ENCODE assay signal across 9 mouse cellular contexts in the genomic region with DNA sequence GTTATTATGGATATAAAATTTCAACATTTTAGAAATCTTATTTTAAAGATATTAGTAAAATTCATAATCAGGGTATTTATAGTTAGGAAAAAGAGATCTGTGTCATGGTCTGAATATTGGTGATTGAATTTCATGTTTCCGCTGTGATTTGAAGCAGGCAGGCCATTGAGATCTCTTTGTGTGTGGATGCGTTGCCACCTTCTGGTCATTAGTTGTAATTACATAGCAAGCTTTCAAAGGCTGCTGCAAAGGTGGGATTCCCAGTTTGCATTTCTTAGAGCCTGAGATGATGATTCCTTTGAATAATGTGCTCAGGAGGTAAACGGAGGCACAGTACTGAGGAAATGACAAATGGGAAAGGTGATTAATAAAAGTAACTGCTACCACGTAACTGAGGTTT. TPM values are rescaled to one million over a fixed set of nuclear protein-coding genes. Genes with fewer than 3 reads are reported as not detected.
DNase-seq lines count a peak whose midpoint lies in the region; ATAC-seq lines count a peak whose summit lies in the region.
"Had no signal": no experiment of that assay in that cellular context is flagged by ENCODE, and none has a peak within 500 bp of the region (broad histone marks: within the 10 kb centered on the region; RNA-seq: fewer than 3 reads in every experiment).

No protein-coding gene starts in this region.

- ATAC-seq in hindbrain, embryonic 16.5 days, result peak; percentile 78
- peak; percentile 61; the same call in 1 of the 2 replicates for ATAC-seq in neural tube, embryonic 15.5 days (ENCODE audit: low FRiP score)

- H3K27me3 ChIP-seq in heart, embryonic 10.5 days (ENCODE audit: insufficient read depth, poor library complexity, severe bottlenecking), result no peaks in the 10 kb centered on the region
- H3K27me3 ChIP-seq in hindbrain, embryonic 16.5 days (replicated peaks; ENCODE audit: control insufficient read depth, insufficient read depth, low read length), result no peaks in the 10 kb centered on the region
- no peaks in the 10 kb centered on the region for H3K27me3 ChIP-seq in neural tube, embryonic 15.5 days (replicated peaks)
- H3K27me3 ChIP-seq: lung, embryonic 15.5 days had no signal

- no peak overlapping the region for H3K9ac ChIP-seq in hindbrain, embryonic 16.5 days (ENCODE audit: low read depth, low read length)
- H3K9ac ChIP-seq in neural tube, embryonic 15.5 days (replicated peaks), result no peak overlapping the region
- H3K9ac ChIP-seq: lung, embryonic 15.5 days had no signal

- no peaks in the 10 kb centered on the region for H3K4me1 ChIP-seq in heart, embryonic 10.5 days
- H3K4me1 ChIP-seq in hindbrain, embryonic 16.5 days (ENCODE audit: control insufficient read depth, insufficient read depth, low read depth, low read length), result no peaks in the 10 kb centered on the region
- no peaks in the 10 kb centered on the region for H3K4me1 ChIP-seq in neural tube, embryonic 15.5 days
- H3K4me1 ChIP-seq: lung, embryonic 15.5 days had no signal

- H3K4me3 ChIP-seq in heart, embryonic 10.5 days, result no peak overlapping the region
- H3K4me3 ChIP-seq in hindbrain, embryonic 16.5 days (ENCODE audit: low read length), result no peak overlapping the region
- H3K4me3 ChIP-seq in neural tube, embryonic 15.5 days (replicated peaks), result no peak overlapping the region
- H3K4me3 ChIP-seq: lung, embryonic 15.5 days had no signal

- DNase-seq in heart, adult 8-10 months (ENCODE audit: low spot score), result peak; percentile 40
- no peak for DNase-seq in heart, embryonic 10.5 days (ENCODE audit: low spot score)
- DNase-seq in MN1 (ENCODE audit: low spot score), result peak; percentile 60
- peak; percentile 31 for DNase-seq in embryo, embryonic 11.5 days (ENCODE audit: low read depth, low spot score)
- DNase-seq in left cerebral cortex, postnatal 14 days (ENCODE audit: low spot score in 2 of 2), result peak; percentile 68 to 69
- DNase-seq in thymus, postnatal 36 days, result no peak

- H3K27ac ChIP-seq in heart, embryonic 10.5 days, result no peak overlapping the region
- H3K27ac ChIP-seq in hindbrain, embryonic 16.5 days (ENCODE audit: low read depth, low read length), result no peak overlapping the region
- H3K27ac ChIP-seq in neural tube, embryonic 15.5 days (replicated peaks), result no peak overlapping the region
- H3K27ac ChIP-seq: lung, embryonic 15.5 days had no signal

- H3K4me2 ChIP-seq in hindbrain, embryonic 16.5 days (ENCODE audit: low read length), result no peak overlapping the region
- no peak overlapping the region for H3K4me2 ChIP-seq in neural tube, embryonic 15.5 days
- H3K4me2 ChIP-seq: lung, embryonic 15.5 days had no signal

- intact Hi-C loops in left cerebral cortex, postnatal 14 days (cut with DNase I), result loop anchor here (1.0 to 2.0 kb wide), 2 partner anchors 314 to 438 kb away; no protein-coding TSS in a partner anchor

- H3K36me3 ChIP-seq in heart, embryonic 10.5 days, result no peaks in the 10 kb centered on the region
- H3K36me3 ChIP-seq in hindbrain, embryonic 16.5 days (ENCODE audit: control insufficient read depth, insufficient read depth, low read length), result no peaks in the 10 kb centered on the region
- H3K36me3 ChIP-seq in neural tube, embryonic 15.5 days, result no peaks in the 10 kb centered on the region
- H3K36me3 ChIP-seq: lung, embryonic 15.5 days had no signal

- H3K9me3 ChIP-seq in heart, embryonic 10.5 days, result no peaks in the 10 kb centered on the region
- H3K9me3 ChIP-seq in hindbrain, embryonic 16.5 days (ENCODE audit: control insufficient read depth, low read length), result no peaks in the 10 kb centered on the region
- no peaks in the 10 kb centered on the region for H3K9me3 ChIP-seq in neural tube, embryonic 15.5 days (replicated peaks)
- H3K9me3 ChIP-seq: lung, embryonic 15.5 days had no signal

- 25% methylated on average over 4 of the region's 4 CpGs for WGBS in heart, embryonic 10.5 days
- WGBS in hindbrain, embryonic 16.5 days, result 22% methylated on average over 4 of the region's 4 CpGs
- WGBS in neural tube, embryonic 15.5 days, result 22% methylated on average over 4 of the region's 4 CpGs

RNA-seq across cellular contexts. Expression of a gene that starts 17.8 kb away (rescaled TPM):
- not detected for total RNA-seq in heart, adult 8-10 months (2022)
- polyA plus RNA-seq in heart, embryonic 10.5 days (2016; fragmentation: Nextera tagmentation; extraction: Ambion mirVana), result not detected in 2 replicates
- not detected in 2 replicates for polyA plus RNA-seq in hindbrain, embryonic 16.5 days (2015; fragmentation: Nextera tagmentation; extraction: Ambion mirVana)
- total RNA-seq in left cerebral cortex, postnatal 14 days (2021), result not detected
- not detected in 2 replicates for polyA plus RNA-seq in neural tube, embryonic 15.5 days (2015; fragmentation: Nextera tagmentation; extraction: Ambion mirVana)
- polyA plus RNA-seq: lung, embryonic 15.5 days had no signal

RNA-seq across cellular contexts. Expression of a gene that starts 27.6 kb away (rescaled TPM):
- total RNA-seq in heart, adult 8-10 months (2022), result not detected
- polyA plus RNA-seq in heart, embryonic 10.5 days (2016; fragmentation: Nextera tagmentation; extraction: Ambion mirVana), result not detected in 2 replicates
- not detected in 2 replicates for polyA plus RNA-seq in hindbrain, embryonic 16.5 days (2015; fragmentation: Nextera tagmentation; extraction: Ambion mirVana)
- not detected for total RNA-seq in left cerebral cortex, postnatal 14 days (2021)
- not detected in 2 replicates for polyA plus RNA-seq in neural tube, embryonic 15.5 days (2015; fragmentation: Nextera tagmentation; extraction: Ambion mirVana)
- polyA plus RNA-seq: lung, embryonic 15.5 days had no signal

RNA-seq across cellular contexts. Expression of a gene that starts 42.4 kb away (rescaled TPM):
- total RNA-seq in heart, adult 8-10 months (2022), result not detected
- not detected in 2 replicates for polyA plus RNA-seq in heart, embryonic 10.5 days (2016; fragmentation: Nextera tagmentation; extraction: Ambion mirVana)
- 0.09 and 0.28 TPM in 2 replicates for polyA plus RNA-seq in hindbrain, embryonic 16.5 days (2015; fragmentation: Nextera tagmentation; extraction: Ambion mirVana)
- total RNA-seq in left cerebral cortex, postnatal 14 days (2021), result under 1 TPM in 1 of 2 experiments, not detected in 1; 0.19 TPM
- polyA plus RNA-seq in neural tube, embryonic 15.5 days (2015; fragmentation: Nextera tagmentation; extraction: Ambion mirVana), result 0.29 and 0.88 TPM in 2 replicates

RNA-seq across cellular contexts. Expression of a gene that starts 50.5 kb away (rescaled TPM):
- not detected for total RNA-seq in heart, adult 8-10 months (2022)
- polyA plus RNA-seq in heart, embryonic 10.5 days (2016; fragmentation: Nextera tagmentation; extraction: Ambion mirVana), result not detected in 2 replicates
- not detected in 2 replicates for polyA plus RNA-seq in hindbrain, embryonic 16.5 days (2015; fragmentation: Nextera tagmentation; extraction: Ambion mirVana)
- total RNA-seq in left cerebral cortex, postnatal 14 days (2021), result not detected
- polyA plus RNA-seq in neural tube, embryonic 15.5 days (2015; fragmentation: Nextera tagmentation; extraction: Ambion mirVana), result not detected in 2 replicates
- polyA plus RNA-seq: lung, embryonic 15.5 days had no signal

Comparison
In these comparisons a context has a peak if more than half of its experiments do, and no peak if none do; other contexts are left out.
1. DNase-seq: peak in heart, adult 8-10 months (single experiment), MN1 (single experiment), embryo, embryonic 11.5 days (single experiment) and left cerebral cortex, postnatal 14 days (2 of 2); none in heart, embryonic 10.5 days (single experiment) and thymus, postnatal 36 days (0 of 2).